Mouse (Mus musculus): ENCODE measurements at regions not wholly inside any gene's neighbourhood (a gene's known extent, or its start where the extent isn't known, plus 50 kb on each side); places are given as distances from the start of the nearest gene placed in this dataset.

GRCm38 (mm10) chr12:79977136-79977535, 135.7 kb downstream of the Zfp36l1 start:
- no peak for TF ChIP-seq TAL1 (IDR thresholded peaks at IDR 0.05; ENCODE audit: low read length)
- no peak for TF ChIP-seq CTCF (IDR thresholded peaks at IDR 0.05 in 2 of 3, conservative IDR thresholded peaks at IDR 0.05 in 1 of 3; ENCODE audit: control insufficient read depth in 1 of 3, insufficient read depth in 1 of 3, low read depth in 2 of 3, low read length in 3 of 3, poor library complexity in 1 of 3, severe bottlenecking in 1 of 3)
- no peak for TF ChIP-seq POLR2A (IDR thresholded peaks at IDR 0.05; ENCODE audit: control insufficient read depth in 1 of 2, insufficient read depth in 1 of 2, low read depth in 1 of 2, low read length in 2 of 2, poor library complexity in 1 of 2)
- no peak for TF ChIP-seq POLR2AphosphoS5 (IDR thresholded peaks at IDR 0.05; ENCODE audit: borderline replicate concordance, low read depth, low read length)
- no peak for TF ChIP-seq EP300 (IDR thresholded peaks at IDR 0.05; ENCODE audit: low read depth in 1 of 2, low read length in 2 of 2)
- no peak for TF ChIP-seq POLR2AphosphoS2 (IDR thresholded peaks at IDR 0.05; ENCODE audit: low read length)
- no peak for TF ChIP-seq NRF1 (IDR thresholded peaks at IDR 0.05; ENCODE audit: insufficient read depth, low read depth, low read length, poor library complexity, severe bottlenecking)
- no peak for TF ChIP-seq UBTF (IDR thresholded peaks at IDR 0.05; ENCODE audit: borderline replicate concordance, insufficient read depth, low read depth, low read length)
- no peak for TF ChIP-seq MAX (IDR thresholded peaks at IDR 0.05; ENCODE audit: low read length)
